Comparison of ENCODE assay signal across 8 mouse cellular contexts in genomic region chr1:106155087-106155567, GRCm38 (mm10). TPM values are rescaled to one million over a fixed set of nuclear protein-coding genes. Genes with fewer than 3 reads are reported as not detected.
DNase-seq lines count a peak whose midpoint lies in the region; ATAC-seq and TF ChIP-seq lines count a peak whose summit lies in the region.

No protein-coding gene starts in this region.

- intact Hi-C loops in left cerebral cortex, adult 2 months (cut with DNase I) = loop anchor here (5.0 kb wide), 1 partner anchor 83 kb away; no protein-coding TSS in a partner anchor

- TF ChIP-seq CTCF in left cerebral cortex, adult 2 months (IDR thresholded peaks at IDR 0.05) = no peak

- H3K4me2 ChIP-seq in intestine, embryonic 15.5 days (replicated peaks) = no peak overlapping the region

- no peaks in the 10 kb centered on the region for H3K27me3 ChIP-seq in intestine, embryonic 15.5 days (replicated peaks)

- no peak overlapping the region for H3K4me3 ChIP-seq in left cerebral cortex, adult 2 months
- H3K4me3 ChIP-seq in intestine, embryonic 15.5 days (replicated peaks) = no peak overlapping the region

- 70% methylated on average over 10 of the region's 10 CpGs for WGBS in intestine, embryonic 15.5 days

- H3K36me3 ChIP-seq in intestine, embryonic 15.5 days = no peaks in the 10 kb centered on the region

- ATAC-seq in intestine, embryonic 15.5 days = no peak
- no peak for ATAC-seq in activated CD4-positive, CD25-positive, alpha-beta regulatory T cell, adult 4 months

- H3K9me3 ChIP-seq in intestine, embryonic 15.5 days = no peaks in the 10 kb centered on the region

- peak; percentile 74 to 80 for DNase-seq in right cerebral cortex, postnatal 10 days (ENCODE audit: low spot score in 2 of 2)
- no peak for DNase-seq in right cerebral cortex, postnatal 14 days
- DNase-seq in frontal cortex, postnatal 14 days (ENCODE audit: low spot score in 2 of 2) = peak; percentile 23 to 30
- peak in 1 of 2 experiments; percentile 51 for DNase-seq in left cerebral cortex, adult 2 months (ENCODE audit: extremely low spot score in 1 of 2, low spot score in 2 of 2)
- no peak for DNase-seq in thymus, adult 18-20 months
- DNase-seq in T-cell, adult 2 months (ENCODE audit: low spot score) = no peak

- H3K4me1 ChIP-seq in intestine, embryonic 15.5 days (replicated peaks) = no peaks in the 10 kb centered on the region

- H3K27ac ChIP-seq in left cerebral cortex, adult 2 months = peak overlapping the region; percentile 64
- no peak overlapping the region for H3K27ac ChIP-seq in intestine, embryonic 15.5 days

- no peak overlapping the region for H3K9ac ChIP-seq in intestine, embryonic 15.5 days

RNA-seq across cellular contexts. Expression of gene Phlpp1, which starts 16.4 kb away (rescaled TPM):
- 10 to 100 TPM; 63.1 to 68.4 TPM for total RNA-seq in left cerebral cortex, adult 2 months (2021)
- polyA plus RNA-seq in intestine, embryonic 15.5 days (2015; fragmentation: Nextera tagmentation; extraction: Ambion mirVana) = 3.2 and 4.0 TPM in 2 replicates
- polyA plus RNA-seq in activated CD4-positive, CD25-positive, alpha-beta regulatory T cell, adult 4 months (2017; shearing (Covaris generic)) = 1 to 10 TPM; 7.3 to 8.8 TPM

Comparison
In these comparisons a context has a peak if more than half of its experiments do, and no peak if none do; other contexts are left out.
1. DNase-seq: peak in right cerebral cortex, postnatal 10 days (2 of 2) and frontal cortex, postnatal 14 days (2 of 2); none in right cerebral cortex, postnatal 14 days (single experiment), thymus, adult 18-20 months (0 of 2) and T-cell, adult 2 months (single experiment).